Mouse (Mus musculus) hematopoietic stem cell, adult 5-6 weeks (primary cell): ENCODE measurements around the gene Edil3. TPM values are rescaled to one million over a fixed set of nuclear protein-coding genes. Genes with fewer than 3 reads are reported as not detected.
A peak's percentile ranks its signal among the peaks of the same experiment; 100 is the strongest.

Experiments used
- ATAC-seq, 2 experiments: fragments of 125-278 bp in 1 of 2; replicated peaks in 1 of 2; 2 replicates each; pipeline ENCODE4 v1.8.0; 2016 to 2017; ENCODE audit warnings: inconsistent platforms in 2 of 2, mild to moderate bottlenecking in 2 of 2, moderate number of reproducible peaks in 2 of 2, low read depth in 1 of 2, moderate TSS enrichment in 1 of 2; ENCODE audit not compliant: low FRiP score in 2 of 2, poor library complexity in 2 of 2, severe bottlenecking in 2 of 2, insufficient read depth in 1 of 2, low TSS enrichment in 1 of 2
- total RNA-seq: library from RNA; stranded (forward); fragments of 172-1452, 232-1000 nt; gene quantifications from 2 replicates; pipeline ENCODE4 v1.2.3, GENCODE M21; 2017

Gene Edil3
- total RNA-seq, 1 experiment from 2014 or later, result 0.30 TPM

GRCm38 (mm10) chr13:89146056-89146547 lies 324.8 kb downstream of the Edil3 start:
- ATAC-seq, result no peak

- ATAC-seq, result no peak
Observed at GRCm38 (mm10) chr13:89151878-89152277, 330.6 kb downstream of the Edil3 start.

GRCm38 (mm10) chr13:89167960-89168359 lies 346.7 kb downstream of the Edil3 start:
- peak; percentile 42; a peak in 2 of 4 replicates for ATAC-seq

GRCm38 (mm10) chr13:89170040-89170439 lies 348.8 kb downstream of the Edil3 start:
- no peak for ATAC-seq

DNA sequence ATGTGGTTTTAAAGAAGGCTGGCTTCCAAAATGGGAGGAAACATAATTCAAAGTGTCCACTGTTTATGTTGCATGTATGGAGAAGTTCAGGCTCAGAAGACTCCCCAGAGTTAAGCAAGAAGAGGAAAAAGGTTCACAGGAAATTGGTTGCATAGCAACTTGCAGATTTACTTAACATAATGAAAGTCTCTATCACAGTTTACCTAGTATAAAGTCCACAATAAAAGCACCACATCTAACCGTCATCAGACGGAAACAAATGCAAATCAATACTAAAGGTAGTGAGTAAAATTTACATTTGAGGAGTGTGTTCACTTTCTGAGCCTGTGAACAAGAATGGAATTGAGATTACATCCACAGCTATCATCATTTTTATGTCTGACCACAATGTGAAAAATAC lies 353.9 kb downstream of the Edil3 start:
- ATAC-seq, result no peak

- ATAC-seq, result no peak
Observed at GRCm38 (mm10) chr13:89189051-89189450, 367.8 kb downstream of the Edil3 start.

- ATAC-seq, result no peak
Observed at GRCm38 (mm10) chr13:89197019-89197418, 375.7 kb downstream of the Edil3 start.

DNA sequence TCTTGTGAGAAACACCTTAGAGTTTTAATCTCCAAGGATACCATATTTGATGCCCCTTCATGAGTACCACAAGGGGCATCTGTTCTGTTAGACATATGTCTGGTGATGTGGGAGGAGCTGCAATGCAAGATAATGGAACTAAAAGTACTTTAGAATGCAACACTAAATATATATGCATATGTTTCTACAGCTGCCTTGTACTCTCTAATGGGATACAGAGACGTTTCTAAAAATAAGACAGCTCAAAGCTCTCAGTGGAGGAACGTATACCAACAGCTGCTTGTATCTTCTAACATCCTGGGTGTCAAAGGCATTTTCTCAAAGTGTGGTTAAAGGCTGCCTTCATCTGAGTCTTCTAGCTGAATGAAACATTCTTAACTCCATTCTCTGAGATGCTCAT lies 378.0 kb downstream of the Edil3 start:
- ATAC-seq, result no peak

- no peak for ATAC-seq
Observed at GRCm38 (mm10) chr13:89238104-89238503, 416.8 kb downstream of the Edil3 start.

DNA sequence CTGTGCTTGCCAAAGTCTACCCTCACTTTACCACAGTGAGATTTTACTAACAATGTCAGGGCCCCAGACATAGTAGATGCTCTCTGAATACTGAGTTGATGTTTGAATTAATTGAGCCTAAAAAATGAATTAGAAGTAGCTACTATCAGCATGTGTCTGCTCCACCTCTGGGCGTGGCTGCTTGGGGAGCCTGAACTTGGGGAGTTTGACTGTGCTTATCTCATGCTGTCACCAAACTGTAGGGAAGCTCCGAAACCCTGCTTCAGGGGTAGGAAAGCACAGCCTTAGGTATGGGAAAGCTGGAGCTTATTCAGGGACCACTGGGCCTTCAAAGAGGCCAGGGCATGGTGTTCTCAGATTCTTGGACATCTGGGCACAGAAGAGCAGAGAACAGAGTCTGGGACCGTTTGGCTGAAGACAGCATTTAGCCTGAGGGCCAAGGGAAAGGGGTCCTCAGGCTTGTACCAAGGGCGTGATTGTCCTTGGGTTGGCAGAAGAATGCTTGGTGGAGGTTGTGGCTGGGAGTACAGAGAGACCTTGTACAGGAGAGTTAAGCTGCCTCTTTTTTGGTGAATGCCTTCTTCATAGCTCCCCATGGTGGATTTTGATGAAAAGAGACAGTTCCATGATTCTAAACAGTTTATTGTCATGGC lies 432.8 kb downstream of the Edil3 start:
- ATAC-seq, result peak in 1 of 2 experiments; percentile 32; a peak in 1 of 4 replicates

- peak in 1 of 2 experiments; percentile 53; a peak in 1 of 4 replicates for ATAC-seq
Observed at GRCm38 (mm10) chr13:89256906-89257305, 435.6 kb downstream of the Edil3 start.

DNA sequence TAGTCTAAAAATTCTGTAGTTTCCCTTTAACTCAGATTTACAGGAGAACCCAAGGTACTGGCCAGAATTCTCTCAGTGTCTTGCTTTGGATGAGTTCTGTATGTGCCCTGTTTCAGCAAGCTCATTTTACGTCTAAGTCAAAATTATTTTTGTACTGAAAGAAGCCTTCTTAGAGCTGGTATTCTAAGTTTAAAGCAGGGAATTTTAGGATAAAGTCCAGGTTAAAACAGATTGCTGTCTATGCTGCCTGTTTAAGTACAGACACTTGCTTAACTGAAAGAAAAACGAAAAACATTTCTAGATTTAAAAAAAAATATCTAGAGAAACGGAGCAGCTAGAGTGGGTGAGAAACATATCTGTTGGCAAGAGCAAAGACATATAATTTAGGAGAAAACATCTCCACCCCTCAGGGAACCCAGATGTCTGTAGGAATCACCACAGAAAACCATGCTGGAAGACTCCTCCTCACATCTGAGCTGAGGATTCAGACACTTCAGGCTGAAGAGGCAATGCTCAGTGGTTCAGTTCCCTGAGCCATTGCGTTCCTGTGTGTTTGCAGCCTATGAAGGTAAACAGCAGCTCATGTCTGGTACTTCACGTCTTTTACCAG lies 465.5 kb downstream of the Edil3 start:
- no peak for ATAC-seq

GRCm38 (mm10) chr13:89288201-89288600 lies 466.9 kb downstream of the Edil3 start:
- ATAC-seq, result no peak

- ATAC-seq, result no peak
Observed at GRCm38 (mm10) chr13:89321155-89321554, 499.9 kb downstream of the Edil3 start.

DNA sequence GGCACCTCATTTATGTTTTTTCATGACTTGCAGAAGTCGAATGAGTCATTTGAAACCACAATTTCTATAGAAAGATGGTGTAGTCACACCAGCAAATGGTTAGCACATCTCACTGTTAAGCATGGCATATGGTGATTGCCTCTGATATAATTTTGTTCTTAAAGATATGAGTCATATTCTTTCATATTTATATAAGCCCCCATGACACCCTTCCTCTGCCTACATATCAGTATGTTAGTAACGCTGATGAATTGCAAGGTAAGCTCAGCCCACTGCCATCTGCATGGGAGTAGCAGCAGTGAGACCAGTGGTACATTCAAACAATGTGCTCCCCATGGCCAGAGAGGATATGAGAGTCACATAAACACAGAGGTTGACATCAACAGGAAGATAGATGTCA lies 503.0 kb downstream of the Edil3 start:
- no peak for ATAC-seq

DNA sequence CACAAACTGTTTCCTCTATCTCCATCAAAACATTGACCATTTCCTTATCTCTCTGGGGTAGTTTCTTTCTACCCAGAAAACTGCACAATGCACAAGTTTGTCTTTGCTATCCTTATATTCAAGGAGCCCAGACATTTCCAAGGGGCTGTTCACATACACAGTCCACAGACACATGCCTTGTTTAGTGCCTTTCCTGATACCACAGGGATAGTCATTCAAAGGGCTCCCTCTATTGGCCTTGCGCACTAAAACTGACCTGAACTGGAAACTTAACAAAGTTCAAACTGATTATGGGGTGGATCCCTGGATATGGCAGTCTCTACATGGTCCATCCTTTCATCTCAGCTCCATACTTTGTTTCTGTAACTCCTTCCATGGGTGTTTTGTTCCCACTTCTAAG lies 513.2 kb downstream of the Edil3 start:
- peak in 1 of 2 experiments; percentile 49; a peak in 1 of 4 replicates for ATAC-seq

DNA sequence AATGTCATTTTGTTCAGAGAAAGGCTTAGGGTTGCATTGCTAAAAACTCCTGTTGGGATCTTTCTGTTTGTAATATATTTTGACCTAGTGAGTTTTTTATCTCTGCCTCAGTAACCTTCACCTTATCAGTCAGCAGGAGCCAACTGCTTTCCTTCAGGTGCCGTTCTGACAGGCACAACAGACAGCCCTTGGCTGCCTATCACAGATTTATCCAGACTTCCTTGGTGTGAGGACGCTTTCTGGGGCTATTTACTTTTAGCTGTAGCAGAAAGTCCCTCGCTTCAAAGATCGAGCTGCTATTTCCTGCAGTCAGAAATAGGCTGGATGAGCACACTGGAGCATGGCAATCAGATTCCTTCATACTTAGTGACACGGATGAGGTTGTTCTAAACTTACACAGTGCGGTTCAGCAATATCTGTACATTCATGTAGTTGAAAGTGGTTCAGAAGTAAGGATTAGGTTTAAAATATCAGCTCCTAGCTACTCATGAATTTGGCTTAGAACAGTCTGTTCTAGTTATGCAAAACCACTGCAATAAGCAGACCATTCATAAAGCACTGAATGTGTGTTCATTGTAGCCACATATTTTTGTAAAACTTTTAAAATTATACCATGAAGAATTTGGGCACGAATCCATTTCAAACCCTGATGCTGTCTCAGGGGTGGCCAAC lies 514.8 kb downstream of the Edil3 start:
- ATAC-seq, result no peak

GRCm38 (mm10) chr13:89339055-89339454 lies 517.8 kb downstream of the Edil3 start:
- no peak for ATAC-seq
